Mouse (Mus musculus) c-Kit-positive CD71-negative TER-119-negative erythroid progenitor cells, embryonic 14.5 days (primary cell): ENCODE measurements around the gene Mfsd4b3.
A peak's percentile ranks its signal among the peaks of the same experiment; 100 is the strongest.
"Not testable (repeated sequence)": the region's sequence is repeated elsewhere in the genome, so short reads cannot be mapped to it uniquely, and the experiment has no call there.

Experiments
- DNase-seq: peaks from one replicate; pipeline ENCODE4 v3.0.0-alpha.2; 2013; ENCODE audit warnings: low read depth

The Mfsd4b3 gene

GRCm38 (mm10) chr10:39959761-39960440, at the start of gene Mfsd4b3:
Gene Mfsd4b3, minus strand, starts transcription at chr10:39960153.
- DNase-seq = peak; percentile 96

GRCm38 (mm10) chr10:40009591-40009990, 49.6 kb upstream of the Mfsd4b3 start:
- no peak for DNase-seq

- DNase-seq = not testable (repeated sequence)
These were observed 48.9 kb upstream of the Mfsd4b3 start for GRCm38 (mm10) chr10:40008847-40009246.

- DNase-seq = no peak
These were observed 48.0 kb upstream of the Mfsd4b3 start for GRCm38 (mm10) chr10:40007953-40008352.

GRCm38 (mm10) chr10:40006963-40007362, 47.0 kb upstream of the Mfsd4b3 start:
- DNase-seq = no peak

- no peak for DNase-seq
These were observed 40.8 kb upstream of the Mfsd4b3 start for GRCm38 (mm10) chr10:40000746-40001145.

GRCm38 (mm10) chr10:39991155-39991554, 31.2 kb upstream of the Mfsd4b3 start:
- no peak for DNase-seq

GRCm38 (mm10) chr10:39986466-39986865, 26.5 kb upstream of the Mfsd4b3 start, which contains the start of gene Mfsd4b5:
Gene Mfsd4b5, minus strand, starts transcription at chr10:39986646.
- no peak for DNase-seq

GRCm38 (mm10) chr10:39982604-39983003, 22.7 kb upstream of the Mfsd4b3 start:
- no peak for DNase-seq

GRCm38 (mm10) chr10:39978231-39978630, 18.3 kb upstream of the Mfsd4b3 start:
- no peak for DNase-seq

GRCm38 (mm10) chr10:39977346-39977745, 17.4 kb upstream of the Mfsd4b3 start:
- DNase-seq = no peak

GRCm38 (mm10) chr10:39975771-39976170, 15.8 kb upstream of the Mfsd4b3 start:
- DNase-seq = no peak

- DNase-seq = no peak
These were observed 15.0 kb upstream of the Mfsd4b3 start for GRCm38 (mm10) chr10:39974982-39975381.

GRCm38 (mm10) chr10:39967512-39967911, 7.6 kb upstream of the Mfsd4b3 start:
- DNase-seq = no peak

- no peak for DNase-seq
These were observed 2.0 kb upstream of the Mfsd4b3 start for GRCm38 (mm10) chr10:39961906-39962305.

GRCm38 (mm10) chr10:39960441-39960822, 479 bp upstream of the Mfsd4b3 start:
- DNase-seq = no peak

- DNase-seq = no peak
These were observed 1.7 kb downstream of the Mfsd4b3 start for GRCm38 (mm10) chr10:39958266-39958665.

- DNase-seq = no peak
These were observed 3.5 kb downstream of the Mfsd4b3 start for GRCm38 (mm10) chr10:39956340-39956878.

GRCm38 (mm10) chr10:39955163-39955562, 4.8 kb downstream of the Mfsd4b3 start:
- DNase-seq = no peak

GRCm38 (mm10) chr10:39949377-39949954, 10.5 kb downstream of the Mfsd4b3 start:
- no peak for DNase-seq

GRCm38 (mm10) chr10:39947195-39947594, 12.8 kb downstream of the Mfsd4b3 start:
- not testable (repeated sequence) for DNase-seq

GRCm38 (mm10) chr10:39936553-39936952, 23.4 kb downstream of the Mfsd4b3 start:
- no peak for DNase-seq

GRCm38 (mm10) chr10:39926616-39927139, 33.3 kb downstream of the Mfsd4b3 start, which contains the start of gene Mfsd4b2:
Gene Mfsd4b2, minus strand, starts transcription at chr10:39926923.
- DNase-seq = no peak
